Mouse (Mus musculus) heart, postnatal 25 days (tissue): ENCODE measurements around the gene Magea5. TPM values are rescaled to one million over a fixed set of nuclear protein-coding genes. Genes with fewer than 3 reads are reported as not detected.
"Not testable (repeated sequence)": the region's sequence is repeated elsewhere in the genome, so short reads cannot be mapped to it uniquely, and the experiment has no call there.

Source experiments
- DNase-seq: peaks from one replicate; pipeline ENCODE4 v3.0.0; 2022; ENCODE audit warnings: low spot score
- intact Hi-C: fragments of 180-260 bp; cut with DNase I; formaldehyde crosslinking; loops from one replicate; pipeline ENCODE4 v1.15.1; 2025
- total RNA-seq, 2 experiments: library from RNA; stranded (reverse); gene quantifications; 2 replicates each; pipeline ENCODE4 v1.2.3; 2021

The Magea5 gene
- not detected for total RNA-seq

- DNase-seq, intact Hi-C loops: not testable (repeated sequence)
These were observed at the start of gene Magea5 for GRCm38 (mm10) chrX:155063045-155063444. Gene Magea5, minus strand, starts transcription at chrX:155063145.

GRCm38 (mm10) chrX:155098024-155098423 lies 35.1 kb upstream of the Magea5 start:
- intact Hi-C loops: no loop called here
- DNase-seq: no peak

GRCm38 (mm10) chrX:155093566-155093965 lies 30.6 kb upstream of the Magea5 start, which contains the start of gene Magea2:
Gene Magea2, minus strand, starts transcription at chrX:155093666.
- intact Hi-C loops, DNase-seq: not testable (repeated sequence)

GRCm38 (mm10) chrX:155089693-155090092 lies 26.7 kb upstream of the Magea5 start, which contains the start of gene Magea1:
Gene Magea1, minus strand, starts transcription at chrX:155089793.
- intact Hi-C loops, DNase-seq: not testable (repeated sequence)

Other genes with a start within 250 kb of the Magea5 start
- gene Cldn34b1, start 172.9 kb downstream of the Magea5 start, total RNA-seq: not detected
- gene Magea6, start 127.2 kb downstream of the Magea5 start, total RNA-seq: not detected
- gene Magea3, start 113.6 kb downstream of the Magea5 start, total RNA-seq: not detected
- not detected for gene Magea8, start 67.3 kb downstream of the Magea5 start, total RNA-seq
- gene Magea1, start 26.6 kb upstream of the Magea5 start, total RNA-seq: not detected
- not detected for gene Magea2, start 30.5 kb upstream of the Magea5 start, total RNA-seq
- gene Cldn34b2, start 65.3 kb upstream of the Magea5 start, total RNA-seq: not detected
- 10 to 100 TPM; 34.8 to 35.5 TPM for gene Sat1, start 153.3 kb upstream of the Magea5 start, total RNA-seq
- 10 to 100 TPM; 25.1 to 32.3 TPM for gene Acot9, start 199.3 kb upstream of the Magea5 start, total RNA-seq